Mouse (Mus musculus): Measurements from ENCODE around the gene Sel1l3. TPM values are rescaled to one million over a fixed set of nuclear protein-coding genes. Genes with fewer than 3 reads are reported as not detected.

Gene Sel1l3
- polyA plus RNA-seq, 1 experiment from 2014 or later = 2.0 TPM

DNA sequence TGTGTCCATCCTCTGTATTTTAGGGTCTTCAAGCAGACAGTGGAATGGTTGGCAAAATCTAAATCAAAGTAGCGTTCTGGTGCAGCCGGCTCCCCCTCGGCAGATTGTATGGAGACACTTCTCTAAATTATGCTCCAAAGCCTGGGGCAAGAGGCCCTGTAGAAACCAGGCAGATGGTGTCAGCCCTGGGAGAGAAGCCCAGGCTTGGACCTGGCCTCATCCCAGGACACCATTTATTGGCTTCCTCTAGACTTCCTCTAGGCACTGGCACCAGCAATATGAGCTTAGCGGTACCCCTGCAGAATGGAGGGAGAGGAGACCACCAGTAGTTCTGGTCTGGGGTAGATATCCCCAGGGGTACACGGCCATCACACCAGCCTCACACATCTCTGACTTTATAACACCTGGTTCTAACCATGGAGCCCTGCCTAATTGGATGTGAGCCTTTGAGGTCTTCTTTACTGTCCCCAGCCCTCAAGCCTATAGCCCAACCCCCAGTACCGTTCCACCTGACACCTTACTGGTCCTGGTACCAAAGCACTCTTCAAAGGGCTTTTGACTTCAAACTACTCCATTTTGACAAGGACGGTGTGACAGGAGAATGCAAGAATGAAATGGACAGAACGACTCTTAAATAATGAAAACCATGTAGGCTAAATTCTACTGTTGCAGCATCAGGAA is 52.1 kb downstream of the Sel1l3 start:
- TF ChIP-seq CTCF (IDR thresholded peaks at IDR 0.05) = no peak
- TF ChIP-seq EP300 (IDR thresholded peaks at IDR 0.05) = no peak
- ATAC-seq = no peak
- Histone ChIP-seq H3K4me3 (ENCODE audit: low read depth, low read length) (no peak overlapping the region), H3K4me1 (ENCODE audit: insufficient read depth, low read depth, low read length) (no peaks in the 10 kb centered on the region), H3K9me3 (ENCODE audit: low read length) (no peaks in the 10 kb centered on the region), H3K27me3 (replicated peaks; ENCODE audit: insufficient read depth, low read length) (no peaks in the 10 kb centered on the region), H3K9ac (replicated peaks; ENCODE audit: low read depth) (no peak overlapping the region), H3K36me3 (ENCODE audit: insufficient read depth, low read length) (no peaks in the 10 kb centered on the region), H3K27ac (ENCODE audit: low read length) (no peak overlapping the region), H3K4me2 (replicated peaks; ENCODE audit: low read depth, low read length) (no peak overlapping the region)
- WGBS = 92% methylated on average over 8 of the region's 8 CpGs
- no peak for DNase-seq (ENCODE audit: low spot score)

DNA sequence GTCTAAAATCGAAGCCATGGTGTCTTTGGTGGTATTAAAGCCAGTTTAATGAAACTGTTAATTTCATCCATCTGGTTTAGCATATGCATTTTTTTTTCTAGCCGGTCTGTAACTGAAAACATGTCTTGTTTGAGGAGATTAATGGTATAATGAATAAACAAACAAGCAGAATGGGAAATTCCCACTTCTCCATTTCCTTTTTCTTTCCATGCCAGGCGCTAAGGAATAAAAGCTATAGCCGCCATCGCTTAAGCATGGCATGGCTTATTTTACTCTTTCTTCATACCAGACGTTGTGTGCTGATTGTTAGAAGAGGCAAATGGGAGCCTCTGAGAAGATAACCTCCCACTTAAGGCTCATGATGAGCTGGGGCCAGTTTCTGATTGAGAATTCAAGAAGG is 53.5 kb downstream of the Sel1l3 start:
- Histone ChIP-seq H3K36me3 (ENCODE audit: insufficient read depth, low read length) (no peaks in the 10 kb centered on the region), H3K27ac (ENCODE audit: low read length) (no peak overlapping the region), H3K4me2 (replicated peaks; ENCODE audit: low read depth, low read length) (no peak overlapping the region), H3K9ac (replicated peaks; ENCODE audit: low read depth) (no peak overlapping the region), H3K4me3 (ENCODE audit: low read depth, low read length) (no peak overlapping the region), H3K9me3 (ENCODE audit: low read length) (no peaks in the 10 kb centered on the region), H3K27me3 (replicated peaks; ENCODE audit: insufficient read depth, low read length) (no peaks in the 10 kb centered on the region), H3K4me1 (ENCODE audit: insufficient read depth, low read depth, low read length) (no peaks in the 10 kb centered on the region)
- 76% methylated on average over 6 of the region's 6 CpGs for WGBS
- no peak for ATAC-seq
- no peak for DNase-seq (ENCODE audit: low spot score)
- TF ChIP-seq EP300 (IDR thresholded peaks at IDR 0.05) (no peak), CTCF (IDR thresholded peaks at IDR 0.05) (no peak)

DNA sequence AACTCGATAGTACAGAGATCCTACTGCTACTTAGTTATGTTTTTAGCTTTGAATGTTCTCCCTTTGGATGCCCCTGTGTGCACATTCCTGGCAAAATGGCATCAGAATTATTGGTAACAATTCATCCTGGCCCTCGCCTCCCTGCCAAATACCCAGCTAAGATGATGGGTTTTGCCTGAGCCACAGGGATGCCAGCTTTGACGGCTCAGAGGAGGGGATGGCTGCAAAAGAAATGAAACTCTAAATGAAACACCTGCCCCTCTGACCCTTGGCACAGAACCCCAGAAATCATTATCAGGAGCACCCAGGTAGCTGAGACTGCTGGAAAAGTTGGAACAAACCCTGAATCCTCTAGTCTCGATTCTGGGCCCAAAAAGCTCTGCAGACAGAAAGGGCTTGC is 54.1 kb downstream of the Sel1l3 start:
- H3K4me3 ChIP-seq (ENCODE audit: low read depth, low read length) = no peak overlapping the region
- H3K27ac ChIP-seq (ENCODE audit: low read length) = no peak overlapping the region
- no peak overlapping the region for H3K9ac ChIP-seq (replicated peaks; ENCODE audit: low read depth)
- H3K36me3 ChIP-seq (ENCODE audit: insufficient read depth, low read length) = no peaks in the 10 kb centered on the region
- TF ChIP-seq CTCF (IDR thresholded peaks at IDR 0.05) (no peak), EP300 (IDR thresholded peaks at IDR 0.05) (no peak)
- H3K4me2 ChIP-seq (replicated peaks; ENCODE audit: low read depth, low read length) = no peak overlapping the region
- DNase-seq (ENCODE audit: low spot score) = no peak
- H3K4me1 ChIP-seq (ENCODE audit: insufficient read depth, low read depth, low read length) = no peaks in the 10 kb centered on the region
- no peaks in the 10 kb centered on the region for H3K9me3 ChIP-seq (ENCODE audit: low read length)
- H3K27me3 ChIP-seq (replicated peaks; ENCODE audit: insufficient read depth, low read length) = no peaks in the 10 kb centered on the region
- no peak for ATAC-seq
- WGBS = 87% methylated on average over 4 of the region's 4 CpGs

DNA sequence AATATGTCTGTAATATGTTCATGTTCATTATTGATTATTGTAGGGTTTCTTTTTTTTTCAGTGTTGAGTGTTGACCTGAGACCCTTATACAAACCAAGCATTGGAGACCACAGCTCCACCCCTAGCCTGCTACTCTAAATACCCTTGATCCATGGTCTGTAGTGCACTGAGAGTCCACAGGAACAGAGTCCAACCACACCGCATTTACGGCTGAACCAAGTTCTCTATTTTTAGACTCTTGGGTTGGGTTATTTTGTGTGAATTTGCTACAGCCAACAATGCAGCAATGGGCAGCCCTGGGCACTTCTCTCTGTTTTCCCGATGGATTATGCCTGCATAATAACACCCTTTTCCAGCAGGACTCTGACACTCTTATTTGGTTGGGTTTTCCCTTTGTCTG is 54.6 kb downstream of the Sel1l3 start:
- WGBS = 83% methylated on average over 3 of the region's 3 CpGs
- Histone ChIP-seq H3K9me3 (ENCODE audit: low read length) (no peaks in the 10 kb centered on the region), H3K9ac (replicated peaks; ENCODE audit: low read depth) (no peak overlapping the region), H3K27me3 (replicated peaks; ENCODE audit: insufficient read depth, low read length) (no peaks in the 10 kb centered on the region), H3K27ac (ENCODE audit: low read length) (no peak overlapping the region), H3K36me3 (ENCODE audit: insufficient read depth, low read length) (no peaks in the 10 kb centered on the region), H3K4me2 (replicated peaks; ENCODE audit: low read depth, low read length) (no peak overlapping the region), H3K4me1 (ENCODE audit: insufficient read depth, low read depth, low read length) (no peaks in the 10 kb centered on the region), H3K4me3 (ENCODE audit: low read depth, low read length) (no peak overlapping the region)
- ATAC-seq (no peak), DNase-seq (ENCODE audit: low spot score) (no peak)
- TF ChIP-seq CTCF (IDR thresholded peaks at IDR 0.05) (no peak), EP300 (IDR thresholded peaks at IDR 0.05) (no peak)

GRCm38 (mm10) chr5:53155985-53156679 is 57.6 kb downstream of the Sel1l3 start:
- no peak for DNase-seq (ENCODE audit: low spot score)
- WGBS = 75% methylated on average over 13 of the region's 13 CpGs
- Histone ChIP-seq H3K4me3 (ENCODE audit: low read depth, low read length) (no peak overlapping the region), H3K9me3 (ENCODE audit: low read length) (no peaks in the 10 kb centered on the region), H3K4me2 (replicated peaks; ENCODE audit: low read depth, low read length) (no peak overlapping the region), H3K36me3 (ENCODE audit: insufficient read depth, low read length) (no peaks in the 10 kb centered on the region), H3K4me1 (ENCODE audit: insufficient read depth, low read depth, low read length) (no peaks in the 10 kb centered on the region), H3K9ac (replicated peaks; ENCODE audit: low read depth) (no peak overlapping the region), H3K27ac (ENCODE audit: low read length) (no peak overlapping the region), H3K27me3 (replicated peaks; ENCODE audit: insufficient read depth, low read length) (no peaks in the 10 kb centered on the region)
- ATAC-seq = no peak
- no peak for TF ChIP-seq CTCF (IDR thresholded peaks at IDR 0.05)
- no peak for TF ChIP-seq EP300 (IDR thresholded peaks at IDR 0.05)

DNA sequence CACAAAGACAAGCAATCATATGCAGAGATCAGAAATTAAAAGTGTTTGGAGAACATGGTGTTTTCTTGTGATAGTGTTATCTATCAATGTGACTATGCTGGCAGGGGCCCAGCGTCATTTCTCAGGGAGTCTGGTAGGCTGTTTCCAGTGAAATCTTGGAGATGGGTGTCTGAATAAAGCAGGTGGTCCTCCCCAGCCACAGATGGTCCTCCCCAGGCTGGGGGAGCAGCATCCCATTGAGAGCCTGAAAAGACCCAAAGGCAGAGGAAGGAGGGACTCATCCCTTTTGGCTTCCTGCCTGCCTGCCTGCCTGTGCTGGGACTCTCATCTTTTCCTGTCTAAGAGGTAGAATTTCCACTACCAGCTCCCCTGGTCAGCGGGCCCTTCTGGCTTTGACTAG is 59.2 kb downstream of the Sel1l3 start:
- Histone ChIP-seq H3K4me2 (replicated peaks; ENCODE audit: low read depth, low read length) (no peak overlapping the region), H3K27ac (ENCODE audit: low read length) (no peak overlapping the region), H3K9me3 (ENCODE audit: low read length) (no peaks in the 10 kb centered on the region), H3K4me1 (ENCODE audit: insufficient read depth, low read depth, low read length) (no peaks in the 10 kb centered on the region), H3K9ac (replicated peaks; ENCODE audit: low read depth) (no peak overlapping the region), H3K27me3 (replicated peaks; ENCODE audit: insufficient read depth, low read length) (no peaks in the 10 kb centered on the region), H3K36me3 (ENCODE audit: insufficient read depth, low read length) (no peaks in the 10 kb centered on the region), H3K4me3 (ENCODE audit: low read depth, low read length) (no peak overlapping the region)
- ATAC-seq (no peak), DNase-seq (ENCODE audit: low spot score) (no peak)
- 52% methylated on average over 2 of the region's 2 CpGs for WGBS
- TF ChIP-seq EP300 (IDR thresholded peaks at IDR 0.05) (no peak), CTCF (IDR thresholded peaks at IDR 0.05) (no peak)

Measured in lung, postnatal 0 days (tissue).